Mouse (Mus musculus): ENCODE results near the gene Thnsl2. TPM values are rescaled to one million over a fixed set of nuclear protein-coding genes. Genes with fewer than 3 reads are reported as not detected.
A peak's percentile ranks its signal among the peaks of the same experiment; 100 is the strongest.

The Thnsl2 gene
- total RNA-seq, 2 experiments from 2014 or later = 2.7 to 3.0 TPM

GRCm38 (mm10) chr6:71143154-71143893 is 915 bp downstream of the Thnsl2 start:
- intact Hi-C loops (cut with DNase I) = loop anchor here (10.0 kb wide), 1 partner anchor 681 kb away; the partner anchor contains the start of gene Mrpl35
- no peak for DNase-seq (ENCODE audit: low spot score in 2 of 2)

- intact Hi-C loops (cut with DNase I) = no loop called here
- no peak for DNase-seq (ENCODE audit: low spot score in 2 of 2)
Measured at GRCm38 (mm10) chr6:71135031-71135430, 9.2 kb downstream of the Thnsl2 start.

- DNase-seq (ENCODE audit: low spot score in 2 of 2) = no peak
- intact Hi-C loops (cut with DNase I) = no loop called here
Measured at GRCm38 (mm10) chr6:71133559-71133958, 10.7 kb downstream of the Thnsl2 start.

DNA sequence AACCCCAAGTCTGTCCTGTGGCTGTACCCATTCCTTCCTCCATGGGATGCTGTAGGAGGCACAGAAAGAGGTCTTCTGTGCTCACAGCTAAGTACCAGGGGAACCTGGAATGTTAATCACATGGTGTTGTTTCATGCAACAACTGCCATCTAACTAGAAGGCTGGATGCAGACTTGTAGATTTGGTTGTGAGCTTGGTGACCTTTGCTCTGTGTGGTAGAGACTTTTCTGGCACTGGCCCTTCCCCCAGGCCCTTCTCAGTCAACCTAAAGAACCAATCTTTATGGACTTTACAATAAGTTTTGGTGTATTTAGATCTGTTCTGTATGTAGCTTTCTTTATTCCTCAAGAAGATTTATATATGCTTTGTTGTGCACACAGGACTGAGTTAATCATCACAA is 13.2 kb downstream of the Thnsl2 start:
- no peak for DNase-seq (ENCODE audit: low spot score in 2 of 2)
- intact Hi-C loops (cut with DNase I) = no loop called here

DNA sequence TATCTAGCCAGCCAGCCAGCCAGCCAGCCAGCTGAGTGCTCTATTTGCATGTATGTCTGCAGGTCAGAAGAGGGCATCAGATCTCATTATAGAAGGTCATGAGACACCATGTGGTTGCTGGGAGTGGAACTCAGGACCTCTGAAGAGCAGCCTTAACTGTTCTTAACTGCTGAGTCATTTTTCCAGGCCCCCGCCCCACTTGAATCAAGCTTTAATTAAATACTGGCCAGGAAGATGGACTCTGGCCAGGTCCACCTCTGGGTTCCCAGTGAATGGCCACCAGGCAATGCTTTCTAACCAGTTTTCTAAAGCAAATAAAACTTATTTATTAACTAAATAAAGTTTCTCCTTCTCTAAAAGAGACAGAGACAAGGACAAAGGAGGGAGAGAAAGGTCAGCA is 14.0 kb downstream of the Thnsl2 start:
- DNase-seq (ENCODE audit: low spot score in 2 of 2) = no peak
- intact Hi-C loops (cut with DNase I) = no loop called here

- intact Hi-C loops (cut with DNase I) = loop anchor here (5.0 kb wide), 1 partner anchor 322 kb away; no protein-coding TSS in a partner anchor
- DNase-seq (ENCODE audit: low spot score in 2 of 2) = no peak
Measured at GRCm38 (mm10) chr6:71129071-71129470, 15.2 kb downstream of the Thnsl2 start.

DNA sequence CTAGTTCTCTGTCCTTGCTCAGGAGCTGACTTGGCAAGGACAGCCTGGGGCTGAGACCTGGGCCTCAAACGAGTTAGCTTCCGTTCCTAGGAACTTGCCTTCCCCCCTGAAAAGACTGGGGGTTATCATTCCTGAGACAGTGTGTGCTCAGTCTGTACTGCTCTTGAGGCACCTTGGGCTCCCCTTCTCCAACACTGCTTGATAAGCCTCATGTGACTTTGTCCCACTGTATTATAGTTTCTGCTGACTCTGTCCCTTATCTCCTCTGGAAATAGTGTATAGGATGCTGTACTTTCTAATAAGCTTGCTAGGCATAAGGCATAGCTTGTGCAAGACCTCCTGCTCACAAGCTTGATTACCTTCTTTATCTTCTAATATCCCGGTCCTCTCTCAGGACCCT is 17.9 kb downstream of the Thnsl2 start:
- intact Hi-C loops (cut with DNase I) = loop anchor here (2.0 to 5.0 kb wide), 2 partner anchors 171 to 319 kb away; no protein-coding TSS in a partner anchor
- DNase-seq (ENCODE audit: low spot score in 2 of 2) = no peak

DNA sequence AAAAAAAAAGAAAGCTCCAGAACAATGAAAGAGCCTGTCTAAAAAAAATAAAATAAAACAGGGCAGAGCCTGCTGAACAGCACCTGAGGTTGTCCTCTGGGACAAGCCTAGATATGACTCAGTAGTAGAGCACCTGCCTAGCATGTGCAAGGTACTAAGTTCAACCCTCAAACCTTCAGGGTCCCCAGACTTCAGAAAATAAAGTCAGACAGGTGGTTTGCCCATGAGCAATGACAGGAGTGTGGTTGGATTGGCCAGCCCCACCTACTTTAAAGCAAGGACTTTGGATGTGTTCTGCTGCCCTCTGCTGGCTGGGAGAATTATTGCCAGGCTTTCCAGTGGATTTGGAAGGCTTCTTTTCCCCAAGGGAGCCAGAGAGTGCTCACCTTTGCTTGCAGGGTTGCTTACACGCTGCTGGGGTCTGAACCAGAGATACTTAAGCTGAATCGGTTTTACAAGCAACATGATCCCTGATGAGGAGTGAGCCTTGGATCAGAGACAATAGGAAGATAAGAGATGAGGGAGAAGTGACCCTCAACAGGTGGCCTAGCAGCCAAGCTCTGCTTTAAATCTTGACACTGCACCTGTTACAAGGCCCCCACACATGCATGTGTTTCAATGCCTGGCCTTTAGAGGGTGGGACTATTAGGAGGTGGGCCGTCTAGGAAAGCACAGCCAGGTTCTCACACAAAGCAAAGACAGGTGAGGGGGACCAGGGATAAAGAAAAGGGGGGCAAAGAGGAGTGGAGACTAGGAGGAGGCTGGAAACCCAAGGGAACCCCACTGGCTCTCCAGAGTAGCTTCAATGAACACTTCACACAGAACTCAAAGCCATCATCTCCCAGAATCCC is 19.0 kb downstream of the Thnsl2 start:
- peak; percentile 83 to 84 for DNase-seq (ENCODE audit: low spot score in 2 of 2)
- intact Hi-C loops (cut with DNase I) = loop anchor here (1.0 to 5.0 kb wide), 2 partner anchors 95 to 318 kb away; no protein-coding TSS in a partner anchor

DNA sequence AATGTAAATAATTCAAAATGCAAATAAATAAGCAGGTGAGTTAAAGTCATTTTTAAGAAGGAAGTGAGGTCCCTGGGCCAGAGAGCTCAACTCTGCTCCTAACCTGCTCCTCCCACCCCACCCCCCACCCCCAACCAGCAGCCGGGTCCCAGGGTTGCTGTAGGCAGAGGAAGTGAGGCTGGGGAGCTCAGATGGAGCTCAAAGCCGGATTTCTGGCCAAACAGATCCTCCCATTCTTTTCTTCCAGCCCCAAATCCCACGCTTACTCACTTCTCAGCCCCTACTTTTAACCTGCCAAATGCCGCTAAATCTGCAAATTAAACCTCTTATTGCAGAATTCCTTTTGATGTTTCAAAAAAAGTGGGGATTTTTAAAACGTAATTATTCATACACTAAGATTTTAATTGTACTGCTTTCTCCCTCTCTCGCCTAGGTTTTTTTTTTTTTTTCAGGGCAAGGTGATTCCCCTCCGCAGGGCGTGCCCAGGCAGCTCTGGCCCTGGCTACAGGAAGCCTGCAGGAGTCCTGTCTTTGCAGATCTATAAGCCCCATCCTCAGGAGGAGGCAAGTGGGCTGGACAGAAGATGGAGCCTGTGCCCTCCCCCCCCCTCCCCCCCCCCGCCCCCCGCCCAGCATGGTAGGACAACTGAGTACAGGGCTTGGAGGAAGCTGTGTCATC is 24.5 kb downstream of the Thnsl2 start:
- no peak for DNase-seq (ENCODE audit: low spot score in 2 of 2)
- intact Hi-C loops (cut with DNase I) = loop anchor here (5.0 kb wide), 1 partner anchor 77 kb away; no protein-coding TSS in a partner anchor

- intact Hi-C loops (cut with DNase I) = no loop called here
- DNase-seq (ENCODE audit: low spot score in 2 of 2) = no peak
Measured at GRCm38 (mm10) chr6:71111419-71112113, 32.7 kb downstream of the Thnsl2 start.

GRCm38 (mm10) chr6:71106170-71106945 is 37.9 kb downstream of the Thnsl2 start:
- intact Hi-C loops (cut with DNase I) = no loop called here
- no peak for DNase-seq (ENCODE audit: low spot score in 2 of 2)

DNA sequence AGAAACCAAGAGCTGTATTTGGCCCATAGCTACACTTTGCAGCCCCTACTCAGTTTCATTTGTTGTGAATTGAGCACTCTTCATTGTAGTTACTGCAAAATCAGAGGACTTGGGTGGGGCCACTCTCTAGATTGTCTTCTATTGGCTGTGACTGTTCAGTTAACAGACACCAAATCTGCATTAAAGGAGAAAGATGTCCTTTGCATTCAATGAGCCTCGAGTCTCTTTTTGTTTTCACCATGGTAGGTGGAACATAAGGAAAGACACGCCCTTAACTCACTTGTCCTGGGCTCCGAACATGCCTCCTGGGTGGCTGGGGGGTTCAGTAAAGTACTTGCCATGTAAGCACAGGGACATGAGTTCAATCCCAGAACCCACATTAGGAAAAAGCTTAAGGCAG is 48.1 kb downstream of the Thnsl2 start:
- intact Hi-C loops (cut with DNase I) = no loop called here
- DNase-seq (ENCODE audit: low spot score in 2 of 2) = no peak

GRCm38 (mm10) chr6:71094693-71095092 is 49.5 kb downstream of the Thnsl2 start:
- intact Hi-C loops (cut with DNase I) = no loop called here
- peak in 1 of 2 experiments; percentile 8 for DNase-seq (ENCODE audit: low spot score in 2 of 2)

- intact Hi-C loops (cut with DNase I) = no loop called here
- DNase-seq (ENCODE audit: low spot score in 2 of 2) = no peak
Measured at GRCm38 (mm10) chr6:71093686-71094085, 50.6 kb downstream of the Thnsl2 start.

DNA sequence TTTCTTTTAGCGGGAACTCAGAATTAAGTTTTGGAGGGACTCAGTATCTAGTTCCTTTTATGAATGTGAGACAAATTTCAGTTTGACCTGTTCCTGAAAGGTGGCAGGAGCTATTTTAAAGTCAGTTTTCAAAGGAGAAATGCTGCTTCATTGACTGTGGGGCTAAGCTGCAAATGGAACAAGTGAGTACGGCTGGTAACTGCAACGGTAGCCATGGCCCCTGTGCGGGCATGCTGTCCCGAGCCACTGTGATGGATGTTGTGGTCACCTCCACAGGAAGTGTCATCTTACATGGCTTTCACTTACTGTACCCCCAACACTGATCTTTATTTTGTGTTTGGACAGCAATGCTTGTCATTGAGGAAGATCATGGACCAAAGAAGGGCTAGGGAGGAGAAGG is 53.8 kb downstream of the Thnsl2 start:
- intact Hi-C loops (cut with DNase I) = no loop called here
- no peak for DNase-seq (ENCODE audit: low spot score in 2 of 2)

DNA sequence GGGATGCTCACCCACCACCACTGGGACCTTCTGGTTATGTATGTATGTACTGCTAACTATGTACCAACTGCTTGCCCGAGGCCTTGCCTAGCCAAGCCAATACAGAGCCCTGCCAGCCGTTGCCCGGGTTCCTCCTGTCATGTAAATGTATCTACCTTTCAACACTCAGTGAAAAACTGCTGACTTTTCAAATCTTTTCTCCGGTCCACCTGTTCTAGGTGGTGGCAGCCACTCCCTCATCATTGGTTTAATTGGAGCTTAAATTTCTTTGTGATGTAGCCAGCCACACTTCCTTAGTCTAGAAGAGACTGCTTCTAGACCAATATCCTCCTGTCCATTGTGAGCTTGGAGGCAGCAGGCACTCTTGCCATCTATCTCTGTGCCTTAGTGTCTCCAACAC is 54.5 kb downstream of the Thnsl2 start:
- intact Hi-C loops (cut with DNase I) = no loop called here

DNA sequence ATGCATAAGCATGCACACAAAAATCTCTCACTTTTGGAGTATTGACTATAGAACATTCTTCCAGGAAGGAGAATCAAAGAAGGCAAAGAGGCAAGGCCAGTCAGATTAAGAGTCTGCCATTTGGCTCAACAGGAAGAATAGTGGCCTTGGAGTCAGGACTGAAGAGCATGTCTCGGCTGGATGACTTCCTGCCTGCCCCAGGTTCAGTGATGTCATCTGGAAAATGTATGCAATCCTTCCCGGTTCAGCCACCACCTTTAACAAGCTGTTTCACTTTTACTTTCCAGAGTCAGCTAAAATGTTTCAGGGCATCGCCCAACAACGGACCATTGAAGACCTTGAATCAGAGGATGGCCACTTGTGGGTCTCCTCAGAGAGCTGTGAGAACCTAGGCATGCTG is 55.2 kb downstream of the Thnsl2 start:
- intact Hi-C loops (cut with DNase I) = no loop called here
- DNase-seq (ENCODE audit: low spot score in 2 of 2) = no peak

More for the DNA sequence above, 54.5 kb downstream of the Thnsl2 start:
- DNase-seq (ENCODE audit: low spot score in 2 of 2) = no peak

DNA sequence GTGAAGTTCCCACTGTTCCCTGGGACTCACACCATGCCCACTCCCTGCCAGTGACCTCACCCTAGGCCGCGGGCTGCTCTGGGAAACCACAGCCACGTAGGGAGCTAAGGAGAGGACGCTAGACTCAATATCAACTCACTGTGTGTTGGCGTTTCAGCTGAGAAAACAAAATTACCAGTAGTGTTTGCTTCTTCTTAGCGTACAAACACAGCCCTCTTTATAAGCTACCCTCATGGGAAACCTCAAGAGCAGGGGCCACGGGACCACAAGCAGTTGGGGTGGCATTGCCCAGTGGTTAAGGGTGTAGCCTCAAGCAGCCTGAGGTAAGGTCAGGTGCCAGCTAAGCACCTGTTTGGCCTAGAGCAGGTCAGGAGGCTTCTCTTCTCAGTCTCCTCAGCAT is 60.8 kb downstream of the Thnsl2 start:
- DNase-seq (ENCODE audit: low spot score in 2 of 2) = no peak
- intact Hi-C loops (cut with DNase I) = no loop called here

- intact Hi-C loops (cut with DNase I) = no loop called here
- DNase-seq (ENCODE audit: low spot score in 2 of 2) = no peak
Measured at GRCm38 (mm10) chr6:71082084-71082483, 62.2 kb downstream of the Thnsl2 start.

Data from left cerebral cortex, postnatal 25 days (tissue).